Mouse (Mus musculus) kidney, postnatal 4 days (tissue): ENCODE measurements at regions not wholly inside any gene's neighbourhood (a gene's known extent, or its start where the extent isn't known, plus 50 kb on each side); places are given as distances from the start of the nearest gene placed in this dataset.

Source experiments
- DNase-seq, 2 experiments: peaks; one replicate each; pipeline ENCODE4 v3.0.0; 2021; ENCODE audit warnings: mixed read lengths in 2 of 2

DNA sequence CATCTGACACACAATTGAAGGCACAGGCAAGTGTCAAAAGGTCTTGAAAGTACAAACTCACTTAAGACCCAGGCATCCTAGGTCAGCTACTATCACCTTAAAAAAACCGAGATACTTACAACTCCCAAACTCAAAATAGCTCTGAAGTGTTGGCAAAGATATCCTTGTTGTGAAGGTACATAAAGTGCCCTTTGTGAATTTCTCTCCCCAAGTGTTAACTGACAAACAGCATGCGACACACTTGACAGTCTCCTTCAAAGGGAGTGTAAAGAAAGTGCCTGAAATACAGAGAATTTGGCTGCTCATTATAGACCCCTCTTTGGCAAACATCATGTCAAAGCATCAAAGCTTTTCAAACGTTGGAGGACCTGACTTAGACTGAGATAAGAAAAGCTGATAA lies 2634.2 kb downstream of the 9330182O14Rik start:
- no peak for DNase-seq

DNA sequence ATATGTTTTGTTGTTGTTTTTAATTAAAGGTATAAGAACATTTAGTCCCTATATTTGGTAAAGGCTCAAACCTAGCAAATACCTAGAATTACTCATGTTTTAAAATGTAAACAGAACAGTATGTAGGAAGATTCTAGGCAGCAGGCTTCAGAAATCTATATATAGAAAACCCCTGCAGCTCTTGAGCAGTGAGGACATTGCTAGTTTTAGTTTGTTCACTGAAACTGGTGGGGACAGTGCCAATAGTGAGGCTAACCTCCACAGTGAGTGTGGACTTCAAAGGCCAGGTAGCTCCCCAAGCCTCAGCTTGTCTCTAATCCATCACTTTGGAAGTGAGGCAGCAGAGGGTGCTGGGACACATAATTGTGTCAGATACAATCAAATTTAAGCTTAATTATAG lies 2645.7 kb downstream of the 9330182O14Rik start:
- DNase-seq: no peak

DNA sequence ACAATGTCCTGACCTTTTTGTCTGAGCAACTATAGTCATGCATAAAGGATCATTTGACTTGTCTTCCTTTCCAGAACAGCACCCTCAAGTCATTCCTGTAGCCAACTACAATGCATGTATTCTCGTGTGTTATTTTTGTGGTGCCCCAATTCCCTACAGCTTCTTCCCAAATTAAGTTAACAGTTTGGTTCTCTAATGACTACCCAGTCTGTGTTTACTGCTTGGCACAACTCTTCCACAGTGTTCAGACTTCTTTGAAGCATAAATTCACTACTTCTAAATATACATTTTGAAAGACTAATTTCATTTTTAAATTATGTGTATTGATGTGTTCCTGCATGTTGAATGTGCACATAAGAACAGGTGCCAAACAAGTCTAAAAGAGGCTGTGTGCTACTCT lies 2667.1 kb downstream of the 9330182O14Rik start:
- no peak for DNase-seq

DNA sequence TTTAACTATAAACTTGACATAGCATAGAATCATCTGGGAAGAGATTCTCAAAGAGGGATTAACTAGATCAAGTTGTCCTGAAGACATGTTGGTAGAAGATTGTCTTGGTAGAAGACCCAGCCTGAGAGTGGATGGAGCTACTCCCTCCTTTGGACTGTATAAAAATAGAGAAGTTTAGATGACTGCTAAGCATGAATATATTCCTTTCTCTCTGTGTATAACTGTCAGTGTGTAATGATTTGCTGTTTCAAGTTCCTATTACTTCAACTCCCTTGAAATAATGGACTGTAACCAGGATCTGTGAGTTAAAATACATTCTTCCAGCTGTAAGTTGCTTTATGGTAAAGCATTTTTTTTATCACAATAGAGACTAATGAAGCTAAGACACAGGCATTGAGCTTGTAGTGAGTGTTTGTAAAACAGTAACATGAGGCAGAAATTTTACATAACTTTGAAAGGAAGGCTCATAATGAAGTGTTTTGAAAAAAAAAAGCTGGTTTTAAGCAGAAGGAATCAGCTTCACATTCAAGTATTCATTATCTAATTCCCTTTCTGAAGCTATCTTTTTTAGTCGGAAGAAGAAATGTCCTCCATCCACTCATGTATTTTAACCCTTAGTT lies 2676.8 kb downstream of the 9330182O14Rik start:
- no peak for DNase-seq

DNA sequence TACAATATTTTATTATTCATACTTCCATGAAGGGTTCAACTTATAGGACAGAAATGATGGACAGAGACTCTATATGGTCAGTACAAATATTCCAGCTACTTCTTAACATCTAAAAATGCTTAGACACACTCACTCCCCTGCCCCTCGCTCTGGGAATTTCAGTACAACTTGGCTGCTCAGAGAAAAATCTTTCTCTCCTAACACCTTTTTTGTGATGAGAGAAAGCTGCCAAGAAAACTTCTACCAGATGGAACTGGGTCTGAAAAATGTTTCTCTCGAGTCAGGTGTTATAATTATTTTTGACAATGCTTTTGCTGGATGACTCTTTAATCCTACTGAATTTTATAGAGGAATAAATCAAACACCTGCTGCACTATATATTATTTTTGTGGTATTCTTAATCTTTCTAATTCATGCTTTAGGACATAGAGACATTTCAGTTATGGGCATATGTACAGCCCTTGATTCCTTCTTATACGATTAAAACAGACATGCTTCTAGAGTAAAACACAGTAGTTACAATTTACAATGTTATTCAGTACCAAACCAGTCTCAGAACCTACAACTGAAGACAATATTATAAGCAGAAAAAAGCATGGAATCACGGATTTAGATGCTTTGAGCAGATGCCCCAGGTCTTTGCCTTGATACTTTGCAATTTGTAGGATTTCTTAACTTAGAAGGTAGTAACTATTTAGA lies 2681.0 kb downstream of the 9330182O14Rik start:
- DNase-seq: no peak

DNA sequence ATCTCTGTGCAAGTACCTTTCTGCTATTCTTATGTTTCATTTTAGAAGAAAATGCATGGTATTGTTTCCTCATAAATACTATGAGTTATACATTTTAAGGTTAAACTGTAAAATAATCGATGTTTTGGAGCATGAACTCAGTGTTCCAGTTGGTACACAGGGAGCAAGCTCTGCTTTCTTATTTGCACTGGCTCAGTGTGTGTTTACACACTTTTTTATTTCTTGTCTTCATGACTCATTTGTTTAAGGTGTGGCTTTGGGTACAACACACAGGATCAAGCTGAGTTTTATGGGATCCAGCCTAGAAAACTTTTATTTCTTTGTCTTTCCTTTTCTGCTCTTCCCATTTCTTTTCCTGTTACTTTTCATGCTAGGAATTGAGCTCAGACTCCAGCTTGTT lies 2704.7 kb downstream of the 9330182O14Rik start:
- DNase-seq: no peak

DNA sequence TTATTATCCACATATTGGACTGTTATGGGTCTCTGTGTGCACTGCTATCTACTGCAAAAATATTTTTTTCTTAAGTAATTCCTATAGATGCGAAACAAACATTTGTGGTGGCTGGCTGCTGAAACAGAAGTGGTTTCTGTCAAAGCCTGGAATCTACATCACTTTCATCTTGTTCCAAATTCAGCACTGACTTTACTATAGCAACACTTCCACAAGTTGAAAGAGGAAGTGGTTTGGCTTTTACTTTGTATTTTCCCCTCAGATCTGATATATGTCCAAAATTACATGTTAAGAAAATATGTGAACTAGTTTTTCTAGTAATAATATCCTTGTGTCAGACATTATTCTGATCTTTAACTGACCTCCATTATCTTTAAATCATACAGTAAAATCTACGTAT lies 2715.8 kb downstream of the 9330182O14Rik start:
- no peak for DNase-seq

DNA sequence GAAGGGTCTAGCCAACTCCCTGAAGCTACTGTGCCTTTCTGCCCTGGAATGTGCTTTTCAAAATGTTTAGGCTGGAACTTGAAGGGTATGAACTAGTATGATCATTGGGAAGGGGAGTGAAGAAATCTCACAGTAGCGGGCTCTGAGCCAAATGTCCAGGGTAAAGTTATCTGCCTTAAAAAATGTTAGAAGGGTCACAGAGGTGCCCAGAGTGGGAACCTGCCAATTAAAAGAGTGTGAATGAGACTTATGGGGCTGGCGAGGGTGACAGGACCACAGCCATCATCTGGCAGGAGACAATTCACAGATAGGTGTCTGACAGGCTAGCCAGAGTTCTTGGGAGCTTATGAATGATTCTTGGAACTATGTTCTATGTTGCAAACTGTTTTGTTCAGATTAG lies 2738.3 kb downstream of the 9330182O14Rik start:
- no peak for DNase-seq

DNA sequence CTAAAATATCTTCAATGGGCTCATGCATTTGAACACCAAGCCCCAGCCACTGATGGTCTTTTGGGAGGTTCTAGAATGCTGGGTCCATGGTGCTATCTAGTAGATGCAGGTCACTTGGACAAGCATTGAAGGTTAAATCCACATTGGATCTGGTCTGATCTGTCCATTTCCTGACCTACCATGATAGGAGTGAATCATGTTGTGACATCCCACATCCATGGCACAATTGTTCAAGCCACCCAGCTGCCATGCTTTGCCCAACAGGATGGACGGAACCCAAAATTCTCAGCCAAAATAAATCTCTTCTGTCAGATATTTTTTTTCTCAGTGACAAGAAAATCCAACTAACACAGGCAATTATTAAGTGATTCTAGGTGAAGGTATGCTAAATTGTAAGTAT lies 2760.4 kb downstream of the 9330182O14Rik start:
- DNase-seq: no peak

DNA sequence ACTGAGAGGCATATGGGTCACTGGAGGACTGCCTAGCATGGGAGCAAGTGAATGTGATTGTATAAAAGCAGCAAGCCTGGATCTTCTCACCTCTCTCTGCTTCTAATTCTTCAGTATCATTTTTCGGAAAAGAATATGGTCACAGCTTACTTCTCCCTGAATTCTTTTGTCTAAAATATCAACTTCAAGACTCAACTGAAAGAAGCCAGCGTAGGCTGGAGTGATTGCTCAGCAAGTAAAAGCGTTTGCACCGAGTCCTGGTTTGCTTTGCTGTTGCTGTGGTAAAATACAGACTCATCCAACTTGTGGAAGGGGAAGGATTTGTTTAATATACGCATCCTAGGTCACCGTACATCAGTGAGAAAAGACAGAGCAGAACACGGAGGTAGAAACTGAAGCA lies 2765.9 kb downstream of the 9330182O14Rik start:
- no peak for DNase-seq

DNA sequence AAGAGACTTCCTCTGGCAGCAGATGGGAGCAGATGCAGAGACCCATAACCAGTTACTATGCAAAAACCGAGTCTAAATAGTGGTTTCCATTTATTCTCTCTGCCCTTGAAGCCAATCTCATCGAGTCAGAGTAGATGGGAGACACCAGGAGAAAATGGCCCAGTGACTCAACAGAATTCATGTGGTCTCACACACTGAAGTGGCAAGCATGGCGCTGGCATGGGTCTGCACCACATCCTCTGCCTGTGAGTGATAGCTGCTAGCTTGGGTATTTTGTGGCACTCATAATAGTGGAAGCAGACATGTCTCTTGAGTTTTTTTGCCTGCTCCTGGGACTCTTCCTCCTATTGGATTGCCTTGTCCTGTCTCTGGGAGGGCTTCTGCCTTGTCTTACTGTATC lies 2767.6 kb downstream of the 9330182O14Rik start:
- no peak for DNase-seq

DNA sequence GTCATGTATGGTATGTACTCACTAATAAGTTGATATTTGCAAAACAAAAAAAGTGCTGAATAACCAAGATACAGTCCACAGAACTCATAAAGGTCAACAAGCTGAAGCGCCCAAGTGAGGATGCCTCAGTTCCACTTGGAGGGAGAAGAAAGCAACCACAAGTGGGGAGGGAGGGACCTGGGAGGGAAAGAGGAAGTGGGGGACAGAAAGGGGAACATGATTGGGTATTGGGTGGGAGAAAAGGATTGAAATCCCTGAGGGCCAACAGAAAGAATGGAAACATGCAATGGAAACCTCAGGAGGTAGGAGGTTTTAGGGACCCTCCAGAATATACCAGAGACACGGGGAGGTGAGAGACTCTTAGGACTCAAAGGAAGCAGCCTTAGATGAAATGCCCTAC lies 2777.2 kb downstream of the 9330182O14Rik start:
- DNase-seq: no peak

DNA sequence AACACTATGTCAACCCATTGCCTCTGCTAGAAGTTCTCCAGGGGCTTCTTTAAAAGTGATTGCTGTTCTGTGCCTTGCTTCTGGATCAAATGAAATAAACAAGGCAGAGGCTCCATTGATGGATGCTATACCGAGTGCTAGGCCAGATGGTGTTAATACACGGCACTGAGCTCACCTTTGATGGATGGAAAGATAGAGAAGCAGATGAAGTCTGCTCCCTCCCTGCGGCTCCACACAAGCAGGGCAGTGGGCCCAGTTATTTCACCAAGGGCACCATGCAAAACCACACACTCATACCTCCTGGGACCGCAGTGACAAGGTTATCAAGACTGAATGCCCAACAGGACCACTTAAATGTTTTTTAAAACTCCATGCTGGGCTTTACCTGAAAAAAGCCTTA lies 2778.7 kb downstream of the 9330182O14Rik start:
- DNase-seq: no peak

DNA sequence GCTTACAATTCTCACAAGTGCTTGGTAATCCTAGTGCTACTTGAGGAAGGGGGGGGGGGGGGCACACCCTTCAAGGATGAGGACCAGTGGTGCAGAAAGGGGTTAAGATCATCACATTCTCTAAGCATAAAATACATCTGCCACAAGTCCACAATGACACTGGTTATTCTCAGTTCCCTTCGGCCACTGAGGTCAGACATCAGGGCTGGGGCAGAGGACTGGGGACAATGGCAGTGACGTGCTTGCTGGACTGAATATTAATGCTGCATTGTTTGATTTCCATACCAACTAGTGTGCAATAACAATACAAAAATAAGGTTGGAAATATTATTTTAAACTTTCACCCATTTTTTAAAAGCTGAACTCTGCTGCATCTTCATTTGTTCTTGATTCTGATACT lies 2779.1 kb downstream of the 9330182O14Rik start:
- DNase-seq: no peak

DNA sequence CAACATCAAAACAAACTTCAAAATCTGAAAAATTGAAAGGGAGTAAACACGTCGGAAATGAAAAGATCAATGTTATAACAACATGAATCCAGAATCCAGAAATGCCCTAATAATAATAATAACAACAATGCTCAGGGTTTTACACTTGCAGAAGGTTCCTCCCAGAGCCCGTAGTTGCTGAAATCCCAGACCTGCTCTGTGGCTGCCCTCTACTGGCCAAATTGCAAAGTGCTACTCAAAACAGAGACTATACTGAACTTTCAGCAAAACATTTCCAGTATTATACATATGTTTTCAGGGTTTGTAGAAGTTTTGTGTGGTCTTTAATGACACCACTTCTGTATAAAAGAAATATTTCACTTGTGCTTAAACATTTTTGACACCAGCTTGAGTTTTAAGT lies 2779.9 kb downstream of the 9330182O14Rik start:
- peak; percentile 73 to 74 for DNase-seq

DNA sequence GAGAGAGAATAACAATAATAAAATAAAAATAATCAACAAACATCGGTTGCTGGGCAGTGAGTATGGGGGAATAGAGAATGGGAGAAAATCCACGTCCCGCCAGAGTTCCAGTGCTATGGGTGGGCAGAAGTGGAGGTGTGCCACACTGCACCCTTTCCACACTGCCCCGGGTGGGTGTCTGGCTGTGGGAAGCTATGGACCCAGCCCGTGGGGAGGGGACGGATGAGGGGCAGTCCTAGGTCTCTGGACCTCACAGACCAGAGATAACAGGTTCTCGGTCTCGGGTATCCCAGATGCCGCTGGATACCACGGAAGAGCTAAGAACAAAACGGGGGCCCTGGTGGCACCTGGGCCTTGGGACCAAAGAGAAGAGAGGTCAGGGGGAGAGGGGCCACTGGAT lies 2781.0 kb downstream of the 9330182O14Rik start:
- no peak for DNase-seq

DNA sequence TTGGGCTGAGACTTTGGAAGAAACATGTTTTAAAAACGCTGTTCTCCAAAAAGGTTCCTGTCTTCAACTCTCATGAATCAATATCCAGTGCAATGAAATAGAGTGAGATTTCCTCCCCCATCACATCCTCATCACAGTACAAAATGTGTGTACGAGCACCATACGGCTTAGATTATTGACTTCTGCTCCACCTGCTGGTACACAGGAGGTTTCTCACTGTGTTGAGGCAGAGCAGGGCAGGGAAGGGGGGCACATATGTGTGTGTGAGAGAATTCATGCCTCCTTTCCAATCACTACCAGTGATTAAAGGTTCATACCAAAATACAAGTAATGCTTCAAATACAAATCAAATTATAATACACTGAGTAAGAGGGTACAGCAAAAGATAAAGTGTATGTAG lies 2787.5 kb downstream of the 9330182O14Rik start:
- DNase-seq: no peak

DNA sequence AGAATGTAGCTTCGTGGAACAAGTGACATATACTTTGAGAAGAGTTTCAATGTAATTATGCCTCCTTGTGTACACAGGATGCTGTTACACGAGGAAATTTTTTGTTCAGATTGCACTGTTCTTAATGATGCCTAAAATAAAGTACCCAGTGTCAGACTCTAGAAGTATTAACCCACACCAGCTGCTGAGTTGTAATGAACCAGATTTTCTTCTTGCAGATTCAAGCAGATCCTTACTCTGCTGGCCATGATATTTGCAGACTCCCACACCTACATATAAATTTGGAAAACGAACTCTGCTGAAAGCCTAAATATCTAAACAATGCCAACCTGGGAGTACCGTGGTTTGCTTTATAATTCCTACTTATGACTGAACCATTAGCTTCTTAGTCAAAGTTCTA lies 2794.2 kb downstream of the 9330182O14Rik start:
- no peak for DNase-seq

DNA sequence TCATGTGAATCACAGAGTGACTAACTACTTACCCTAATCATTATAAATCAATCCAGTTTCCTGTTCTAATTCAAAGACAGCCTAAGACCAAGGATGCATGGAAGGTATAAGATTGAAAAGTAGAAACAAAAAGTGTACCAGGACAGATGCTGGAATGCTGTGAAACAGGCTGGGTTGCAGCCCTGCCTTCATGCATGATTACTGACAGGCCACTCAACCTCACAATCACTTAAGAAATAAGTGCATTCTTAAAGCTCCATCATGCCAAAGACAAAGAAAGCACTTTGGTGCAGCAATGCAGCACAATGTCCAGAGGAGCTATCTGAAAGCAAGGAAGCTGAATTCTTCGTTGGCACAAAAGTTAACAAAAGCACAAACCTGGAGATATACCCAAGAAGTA lies 2810.4 kb downstream of the 9330182O14Rik start:
- no peak for DNase-seq

DNA sequence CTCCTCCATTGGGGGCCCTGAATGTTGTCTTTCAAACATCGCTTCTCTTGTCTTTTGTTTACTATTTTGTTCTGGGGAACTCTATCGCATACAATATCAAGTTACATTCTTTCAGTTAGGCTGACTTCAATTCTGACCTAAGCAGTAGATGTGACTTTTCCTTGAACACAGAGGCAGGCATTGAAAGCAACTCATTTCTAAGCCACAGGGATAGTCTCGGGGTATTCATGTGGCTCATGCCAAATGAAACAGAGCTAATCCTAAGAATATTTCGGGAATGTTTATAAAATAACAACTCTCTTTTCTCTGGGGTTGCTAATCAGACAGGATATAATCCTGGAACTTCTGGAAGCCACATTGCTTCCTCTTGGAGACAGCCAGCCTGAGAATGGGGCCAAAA lies 2821.0 kb downstream of the 9330182O14Rik start:
- DNase-seq: no peak

DNA sequence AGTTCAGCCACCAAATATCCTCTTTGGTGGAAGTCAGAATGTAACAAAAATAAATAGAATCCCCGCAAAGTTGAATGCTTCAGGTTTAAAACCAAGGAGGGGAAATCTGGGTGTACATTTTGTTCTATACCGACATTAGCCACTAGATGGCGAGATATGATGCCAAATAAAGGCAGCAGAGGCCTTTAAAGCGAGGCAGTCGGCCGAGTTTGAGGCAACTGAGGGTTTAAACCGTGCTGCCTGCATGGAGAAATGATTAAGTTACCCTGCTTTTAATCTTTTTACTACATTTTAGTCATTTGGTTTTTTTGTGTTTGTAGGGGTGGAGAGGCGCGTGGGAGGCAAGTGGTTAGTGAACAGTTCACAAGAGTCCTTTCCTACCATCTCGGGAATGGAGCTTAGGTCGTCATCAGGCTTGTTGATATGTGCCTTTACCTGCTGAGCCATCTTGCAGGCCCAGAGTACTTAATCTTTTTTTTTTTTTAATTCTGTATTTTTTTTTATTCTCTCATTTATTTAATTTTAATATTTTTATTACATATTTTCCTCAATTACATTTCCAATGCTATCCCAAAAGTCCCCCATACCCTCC lies 2828.7 kb downstream of the 9330182O14Rik start:
- DNase-seq: peak; percentile 49 to 60

DNA sequence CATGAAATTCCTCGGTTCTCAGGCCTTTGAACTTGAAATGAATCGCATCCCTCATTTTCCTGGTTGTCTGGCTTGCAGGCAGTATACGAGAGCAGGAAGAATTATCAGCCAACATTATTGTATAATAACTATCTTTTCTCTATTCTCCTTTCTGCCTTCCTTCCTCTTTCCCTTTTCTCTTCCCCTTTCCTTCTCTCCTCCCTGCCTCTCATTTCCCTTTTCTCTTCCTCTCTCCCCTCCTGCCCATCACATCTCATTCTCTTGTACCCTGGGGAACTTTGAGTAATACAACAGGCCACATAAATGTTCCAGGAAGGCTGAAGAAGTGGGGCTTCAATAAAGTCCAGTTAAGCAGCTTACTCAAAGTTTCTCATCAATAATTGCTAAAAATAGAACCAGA lies 2831.1 kb downstream of the 9330182O14Rik start:
- DNase-seq: no peak
